Mouse (Mus musculus) neural tube, embryonic 14.5 days (tissue): ENCODE measurements at regions not wholly inside any gene's neighbourhood (a gene's known extent, or its start where the extent isn't known, plus 50 kb on each side); places are given as distances from the start of the nearest gene placed in this dataset.

Source experiments
- ATAC-seq: fragments of 200-750 bp; cut with Nextera tagmentation; 2 replicates; pipeline ENCODE4 v1.8.0; 2017; ENCODE audit warnings: low read depth, mild to moderate bottlenecking, moderate TSS enrichment, moderate library complexity
- H3K27ac ChIP-seq: fragments of 300-500 bp; sonication (generic); 2 replicates; pipeline ENCODE4 v1.5.1; 2014; ENCODE audit warnings: low read depth, mild to moderate bottlenecking, control low read depth, low read length, moderate library complexity, mixed read lengths
- H3K27me3 ChIP-seq: fragments of 300-500 bp; sonication (generic); 2 replicates; pipeline ENCODE4 v1.6.1; 2014; ENCODE audit warnings: low read length; ENCODE audit not compliant: control insufficient read depth, insufficient read depth
- H3K36me3 ChIP-seq: fragments of 300-500 bp; sonication (generic); 2 replicates; pipeline ENCODE4 v1.6.1; 2014; ENCODE audit warnings: low read length, mixed read lengths; ENCODE audit not compliant: control insufficient read depth, insufficient read depth
- H3K4me1 ChIP-seq: fragments of 300-500 bp; sonication (generic); 2 replicates; pipeline ENCODE4 v1.6.1; 2014; ENCODE audit warnings: low read length; ENCODE audit not compliant: control insufficient read depth, insufficient read depth
- H3K4me2 ChIP-seq: fragments of 300-500 bp; sonication (generic); 2 replicates; pipeline ENCODE4 v1.6.1; 2014; ENCODE audit warnings: mild to moderate bottlenecking, low read depth, low read length, control low read depth
- H3K4me3 ChIP-seq: fragments of 300-500 bp; sonication (generic); 2 replicates; pipeline ENCODE4 v1.5.1; 2014; ENCODE audit warnings: low read depth, low read length, control low read depth, mixed read lengths
- H3K9ac ChIP-seq: fragments of 300-500 bp; sonication (generic); replicated peaks from 2 replicates; pipeline ENCODE4 v1.6.1; 2014; ENCODE audit warnings: low read depth, mild to moderate bottlenecking, control low read depth, low read length, mixed read lengths
- H3K9me3 ChIP-seq: fragments of 300-500 bp; sonication (generic); 2 replicates; pipeline ENCODE4 v1.6.1; 2016; ENCODE audit warnings: low read length; ENCODE audit not compliant: control insufficient read depth
- WGBS: fragments of 180-500 bp; shearing (Covaris S2); extraction: QIAGEN DNeasy Blood & Tissue Kit; methylation state at CpG from one replicate; pipeline ENCODE4 v1.1.7; 2014; 5-methylcytosine and 5-hydroxymethylcytosine counted together

DNA sequence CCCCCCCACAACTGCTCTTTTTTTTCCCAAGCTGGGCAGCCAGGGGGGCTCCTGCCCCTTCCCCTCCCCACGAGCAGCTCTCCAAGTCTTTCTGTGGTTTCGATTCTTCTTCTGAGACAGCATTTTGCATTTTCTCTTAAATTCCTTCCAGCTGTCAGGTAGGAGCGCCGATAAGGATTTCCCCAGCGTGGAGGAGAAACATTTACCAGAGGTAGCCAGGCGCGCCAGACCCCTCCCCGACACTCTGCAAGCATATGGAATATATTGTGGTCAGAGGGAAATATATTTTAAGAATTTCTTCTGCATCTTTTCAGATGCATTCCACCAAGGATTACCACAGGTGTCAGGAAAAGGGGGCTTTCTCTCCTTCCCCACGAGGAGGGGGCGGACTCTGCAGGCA is 111.9 kb downstream of the Tbx5 start:
- Histone ChIP-seq H3K4me1 (no peaks in the 10 kb centered on the region), H3K4me3 (no peak overlapping the region), H3K9me3 (no peaks in the 10 kb centered on the region), H3K36me3 (no peaks in the 10 kb centered on the region), H3K27ac (no peak overlapping the region), H3K27me3 (no peaks in the 10 kb centered on the region), H3K4me2 (no peak overlapping the region), H3K9ac (no peak overlapping the region)
- no peak for ATAC-seq
- WGBS, result 82% methylated on average over 10 of the region's 10 CpGs

DNA sequence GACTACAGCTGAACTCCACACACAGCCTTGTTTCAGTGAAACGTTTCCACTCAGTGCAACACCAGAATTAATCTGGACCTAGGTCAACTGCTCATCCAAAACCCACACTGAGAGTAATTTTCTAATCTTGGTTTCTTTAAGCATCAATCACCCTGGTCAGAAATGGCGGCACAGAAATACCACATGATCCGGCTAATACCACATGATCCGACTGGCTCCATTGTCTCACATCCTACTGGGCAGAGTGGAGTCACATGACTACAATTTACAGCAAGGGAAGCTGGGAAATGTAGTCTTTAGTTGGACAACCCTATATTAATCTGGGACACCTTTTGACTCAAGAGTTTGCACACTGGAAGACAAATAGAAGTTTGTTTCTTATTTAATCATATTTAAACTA is 115.9 kb downstream of the Tbx5 start:
- no peak overlapping the region for H3K4me3 ChIP-seq
- no peaks in the 10 kb centered on the region for H3K4me1 ChIP-seq
- no peaks in the 10 kb centered on the region for H3K36me3 ChIP-seq
- H3K4me2 ChIP-seq, result no peak overlapping the region
- no peak overlapping the region for H3K27ac ChIP-seq
- peak; percentile 68; the same call in 1 of the 2 replicates for ATAC-seq
- 76% methylated on average over 4 of the region's 4 CpGs for WGBS
- H3K9me3 ChIP-seq, result no peaks in the 10 kb centered on the region
- H3K27me3 ChIP-seq, result no peaks in the 10 kb centered on the region
- H3K9ac ChIP-seq, result no peak overlapping the region

DNA sequence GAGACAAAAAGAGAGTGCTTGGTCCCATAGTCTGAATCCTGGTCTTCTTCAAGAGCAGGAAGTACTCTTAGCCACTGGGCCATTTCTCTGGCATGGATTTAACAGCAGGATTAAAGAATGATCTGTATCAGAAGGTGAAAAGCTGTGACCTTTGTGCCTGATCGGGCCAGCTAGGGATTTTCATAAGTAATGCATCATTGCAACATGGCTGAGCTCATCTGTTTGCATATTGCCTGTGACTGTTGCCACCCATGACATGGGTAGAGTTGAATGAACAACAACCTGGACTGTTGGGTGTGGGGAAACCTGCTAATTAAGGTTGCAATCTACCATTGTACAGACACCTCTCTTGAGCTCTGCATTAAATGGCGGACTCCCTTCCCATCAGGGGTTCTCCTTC is 119.6 kb downstream of the Tbx5 start:
- 94% methylated on average over 2 of the region's 2 CpGs for WGBS
- Histone ChIP-seq H3K27ac (no peak overlapping the region), H3K27me3 (no peaks in the 10 kb centered on the region), H3K9me3 (no peaks in the 10 kb centered on the region), H3K9ac (no peak overlapping the region), H3K4me2 (no peak overlapping the region), H3K4me3 (no peak overlapping the region), H3K4me1 (no peaks in the 10 kb centered on the region), H3K36me3 (no peaks in the 10 kb centered on the region)
- ATAC-seq, result no peak

DNA sequence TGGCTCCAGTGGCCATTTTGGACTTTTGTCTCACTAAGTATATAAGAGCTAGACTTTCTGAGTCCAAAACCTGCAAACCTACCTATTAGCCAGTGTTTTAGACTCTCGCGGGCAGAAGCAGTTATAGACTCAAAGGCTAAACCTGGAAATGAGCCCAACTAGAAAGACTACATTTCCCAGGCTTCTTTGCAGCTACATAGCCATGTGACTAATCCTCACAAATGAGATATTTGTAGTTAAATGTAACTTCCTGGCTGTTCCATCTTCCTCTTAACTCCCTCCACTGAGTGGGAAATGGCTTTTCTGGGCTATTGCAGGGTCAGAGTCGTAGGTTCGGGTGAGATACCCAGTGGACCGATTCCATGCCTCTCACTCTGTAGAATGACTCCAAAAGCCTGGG is 120.7 kb downstream of the Tbx5 start:
- H3K4me1 ChIP-seq, result no peaks in the 10 kb centered on the region
- ATAC-seq, result no peak
- H3K4me2 ChIP-seq, result no peak overlapping the region
- no peaks in the 10 kb centered on the region for H3K9me3 ChIP-seq
- H3K27ac ChIP-seq, result no peak overlapping the region
- no peak overlapping the region for H3K4me3 ChIP-seq
- H3K36me3 ChIP-seq, result no peaks in the 10 kb centered on the region
- no peaks in the 10 kb centered on the region for H3K27me3 ChIP-seq
- 87% methylated on average over 5 of the region's 5 CpGs for WGBS
- no peak overlapping the region for H3K9ac ChIP-seq

DNA sequence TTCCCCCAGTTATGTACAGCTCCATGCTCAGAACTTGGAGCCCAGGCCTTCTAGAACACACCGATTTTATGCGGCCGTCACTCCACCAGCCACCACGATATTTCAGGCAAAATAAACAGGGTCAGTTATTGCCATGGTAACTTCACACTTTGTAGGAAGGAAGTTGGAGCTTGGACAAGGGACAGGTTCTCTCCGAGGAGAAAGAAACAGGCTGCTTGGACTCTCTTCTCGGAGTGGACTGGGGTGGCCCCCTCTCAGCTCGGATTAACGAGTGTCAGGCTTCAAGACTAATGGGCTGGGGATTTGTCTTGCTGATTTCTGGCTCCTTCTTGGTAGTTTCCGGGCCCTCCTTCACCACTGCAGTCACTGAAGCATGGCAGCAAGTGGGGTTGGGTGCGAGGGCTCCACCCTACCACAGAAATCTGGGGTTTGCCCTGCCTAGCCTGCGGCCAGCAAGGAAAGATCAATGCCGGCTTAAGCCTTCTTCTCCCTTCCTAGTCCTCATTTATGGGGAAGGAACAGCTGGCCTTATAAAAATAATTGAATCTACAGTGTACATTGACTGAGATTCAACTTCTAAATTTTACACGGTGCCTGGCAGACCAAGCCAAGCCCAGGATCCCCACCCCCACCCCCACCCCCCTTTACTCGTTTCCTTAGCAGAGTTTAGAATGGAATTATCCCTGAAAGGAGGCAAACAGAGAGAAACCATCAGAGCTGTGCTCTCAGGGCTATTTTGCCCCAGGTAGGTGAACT is 121.5 kb downstream of the Tbx5 start:
- H3K9me3 ChIP-seq, result no peaks in the 10 kb centered on the region
- no peak overlapping the region for H3K4me3 ChIP-seq
- ATAC-seq, result no peak
- H3K4me1 ChIP-seq, result no peaks in the 10 kb centered on the region
- no peak overlapping the region for H3K4me2 ChIP-seq
- H3K27ac ChIP-seq, result no peak overlapping the region
- 80% methylated on average over 14 of the region's 14 CpGs for WGBS
- H3K9ac ChIP-seq, result no peak overlapping the region
- H3K36me3 ChIP-seq, result no peaks in the 10 kb centered on the region
- H3K27me3 ChIP-seq, result no peaks in the 10 kb centered on the region

DNA sequence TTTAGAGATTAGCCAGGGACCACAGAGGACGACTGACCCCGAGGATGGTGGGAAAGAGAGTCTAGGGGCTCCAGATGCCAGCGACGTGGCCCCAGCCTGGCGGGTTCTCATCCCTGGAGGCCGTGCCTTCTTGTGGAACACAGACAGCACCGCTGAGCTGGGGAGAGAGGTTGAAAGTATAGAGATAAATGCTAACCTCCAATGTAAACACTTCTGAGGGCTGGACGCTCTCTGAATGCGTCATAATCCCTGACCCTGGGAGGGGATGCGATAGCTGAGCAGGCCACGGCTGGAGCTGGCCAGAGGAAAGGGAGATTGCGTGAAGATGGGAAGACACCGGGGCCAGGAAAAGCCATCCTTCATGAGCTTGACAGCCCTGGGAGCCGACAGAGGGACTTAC is 126.5 kb downstream of the Tbx5 start:
- WGBS, result 33% methylated on average over 14 of the region's 14 CpGs
- Histone ChIP-seq H3K4me2 (no peak overlapping the region), H3K4me3 (no peak overlapping the region), H3K36me3 (no peaks in the 10 kb centered on the region), H3K9me3 (no peaks in the 10 kb centered on the region), H3K27me3 (no peaks in the 10 kb centered on the region), H3K27ac (no peak overlapping the region), H3K4me1 (no peaks in the 10 kb centered on the region), H3K9ac (no peak overlapping the region)
- ATAC-seq, result no peak

DNA sequence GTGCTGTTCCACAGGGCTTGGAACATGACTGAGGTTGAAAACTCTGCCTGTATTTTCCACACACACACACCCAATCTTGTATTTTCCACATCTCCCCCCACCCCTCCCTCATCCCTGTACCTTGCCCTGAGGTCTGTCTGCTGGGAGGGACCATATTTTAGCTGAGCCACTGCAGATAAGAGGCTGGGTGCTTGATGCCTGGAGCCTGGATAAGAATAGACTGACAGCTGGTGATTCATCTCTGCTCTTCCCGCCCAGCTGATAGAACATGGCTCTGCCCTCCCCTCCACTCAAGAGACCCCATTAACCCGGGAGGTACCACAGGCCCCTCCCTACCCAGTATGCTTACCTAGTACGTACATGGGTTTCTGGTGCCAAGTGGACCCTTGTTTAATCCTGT is 132.3 kb downstream of the Tbx5 start:
- H3K4me2 ChIP-seq, result no peak overlapping the region
- no peaks in the 10 kb centered on the region for H3K36me3 ChIP-seq
- WGBS, result 59% methylated on average over 3 of the region's 3 CpGs
- no peaks in the 10 kb centered on the region for H3K27me3 ChIP-seq
- no peaks in the 10 kb centered on the region for H3K9me3 ChIP-seq
- no peaks in the 10 kb centered on the region for H3K4me1 ChIP-seq
- no peak overlapping the region for H3K27ac ChIP-seq
- no peak overlapping the region for H3K4me3 ChIP-seq
- H3K9ac ChIP-seq, result no peak overlapping the region
- no peak for ATAC-seq

DNA sequence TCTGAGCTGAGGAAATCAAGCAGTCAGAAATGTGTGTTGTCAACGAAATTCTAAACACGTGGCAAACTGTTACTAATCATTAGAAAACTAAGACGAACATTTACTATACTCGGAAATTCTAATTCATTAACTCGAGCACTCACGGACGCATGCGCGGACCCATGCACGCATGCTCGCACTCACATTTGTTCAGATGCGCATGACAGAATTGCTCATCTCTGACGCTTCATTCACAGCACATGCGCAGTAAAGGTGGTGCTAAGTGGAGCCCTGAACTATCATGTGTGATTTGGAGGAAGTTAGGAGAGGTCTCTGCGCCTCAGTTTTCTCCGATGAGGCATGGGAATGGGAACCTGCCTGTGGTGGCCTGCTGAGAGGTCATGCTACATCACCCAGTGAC is 138.8 kb downstream of the Tbx5 start:
- no peaks in the 10 kb centered on the region for H3K27me3 ChIP-seq
- H3K9ac ChIP-seq, result no peak overlapping the region
- 85% methylated on average over 16 of the region's 16 CpGs for WGBS
- H3K27ac ChIP-seq, result no peak overlapping the region
- no peaks in the 10 kb centered on the region for H3K9me3 ChIP-seq
- no peak overlapping the region for H3K4me2 ChIP-seq
- peaks cover 6% of the 10 kb centered on the region; the same call in 1 of the 2 replicates for H3K4me1 ChIP-seq
- H3K4me3 ChIP-seq, result no peak overlapping the region
- no peaks in the 10 kb centered on the region for H3K36me3 ChIP-seq
- ATAC-seq, result no peak

DNA sequence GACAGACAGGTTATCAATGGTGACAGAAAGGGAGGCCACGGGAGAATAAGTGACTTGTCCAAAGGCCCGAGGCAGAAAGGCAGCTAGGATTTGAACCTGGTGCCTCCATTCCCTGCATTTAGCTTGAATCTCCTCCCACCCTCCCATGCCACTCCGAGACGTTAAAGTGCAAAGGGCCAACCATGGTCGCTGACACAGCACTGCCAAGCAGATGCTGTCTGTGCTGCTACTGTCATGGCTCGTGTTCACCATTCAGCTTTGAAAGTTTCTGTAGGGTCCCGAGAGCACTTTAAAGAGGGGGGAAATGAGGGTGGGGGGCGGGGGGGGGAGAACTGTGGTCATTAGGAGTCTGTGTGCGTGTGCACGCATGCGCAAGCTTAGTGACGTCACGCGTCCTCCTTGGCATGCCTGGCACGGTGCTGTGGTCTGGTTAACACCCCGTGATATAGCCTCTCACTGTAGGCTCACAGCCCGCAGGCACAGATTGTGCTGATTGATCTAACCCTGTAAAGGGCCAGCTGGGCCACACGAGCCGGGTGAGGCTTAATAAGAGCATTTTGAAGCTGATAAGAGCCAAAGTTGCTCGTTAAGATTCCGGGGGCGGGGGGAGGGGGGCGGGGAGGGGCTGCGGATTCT is 140.5 kb downstream of the Tbx5 start:
- Histone ChIP-seq H3K27ac (0 out of 2 replicates have a peak overlapping the region, but pooled peaks have one; percentile 13), H3K4me3 (no peak overlapping the region), H3K36me3 (no peaks in the 10 kb centered on the region), H3K4me1 (peaks cover 6% of the 10 kb centered on the region; the same call in 1 of the 2 replicates), H3K9me3 (no peaks in the 10 kb centered on the region), H3K27me3 (no peaks in the 10 kb centered on the region), H3K9ac (no peak overlapping the region), H3K4me2 (peak overlapping the region; percentile 17; the same call in 1 of the 2 replicates)
- 48% methylated on average over 24 of the region's 24 CpGs for WGBS
- ATAC-seq, result peak; percentile 92
